Mouse (Mus musculus): ENCODE measurements at regions not wholly inside any gene's neighbourhood (a gene's known extent, or its start where the extent isn't known, plus 50 kb on each side); places are given as distances from the start of the nearest gene placed in this dataset.
A peak's percentile ranks its signal among the peaks of the same experiment; 100 is the strongest.

GRCm38 (mm10) chr4:95160912-95161669 is 109.1 kb upstream of the Jun start:
- Histone ChIP-seq H3K27ac (ENCODE audit: control insufficient read depth, low read depth, low read length) (peak overlapping the region; percentile 85), H3K79me2 (ENCODE audit: control insufficient read depth, insufficient read depth, low read length, poor library complexity) (no peaks in the 10 kb centered on the region; the same call in 1 of the 2 replicates), H3K9me3 (replicated peaks; ENCODE audit: insufficient read depth, low read length) (no peaks in the 10 kb centered on the region), H3K36me3 (ENCODE audit: control insufficient read depth in 1 of 2, insufficient read depth in 2 of 2, low read length in 2 of 2) (peaks cover 0 to 24% of the 10 kb centered on the region in 2 experiments; a peak in 2 of 4 replicates), H3K9ac (ENCODE audit: control insufficient read depth, low read depth, low read length, poor library complexity, severe bottlenecking) (peak overlapping the region; percentile 80), H3K4me3 (ENCODE audit: control insufficient read depth in 1 of 2, insufficient read depth in 1 of 2, low read depth in 2 of 2, low read length in 2 of 2) (peak overlapping the region; percentile 78 to 86), H3K4me1 (ENCODE audit: control insufficient read depth in 1 of 2, insufficient read depth in 2 of 2, low read length in 2 of 2) (peaks cover 26 to 36% of the 10 kb centered on the region in 2 experiments), H3K27me3 (ENCODE audit: control insufficient read depth in 1 of 2, insufficient read depth in 2 of 2, low read length in 2 of 2) (no peaks in the 10 kb centered on the region)
- peak; percentile 86 for DNase-seq (ENCODE audit: low read depth, low spot score)
- TF ChIP-seq ZKSCAN1 (IDR thresholded peaks at IDR 0.05; ENCODE audit: low read depth, low read length) (no peak), E2F4 (IDR thresholded peaks at IDR 0.05; ENCODE audit: borderline replicate concordance, low read depth, low read length) (no peak), EP300 (IDR thresholded peaks at IDR 0.05; ENCODE audit: low read depth in 1 of 2, low read length in 2 of 2) (0 out of 4 replicates have a peak, but pooled peaks of 1 of the 2 experiments have one; percentile 11), ZMIZ1 (IDR thresholded peaks at IDR 0.05; ENCODE audit: low read depth, low read length) (peak; percentile 63; the same call in 1 of the 2 replicates), JUND (IDR thresholded peaks at IDR 0.05; ENCODE audit: low read depth, low read length) (no peak), MAX (IDR thresholded peaks at IDR 0.05; ENCODE audit: low read length) (no peak), BHLHE40 (IDR thresholded peaks at IDR 0.05; ENCODE audit: borderline replicate concordance, low read depth, low read length) (no peak), ZNF384 (IDR thresholded peaks at IDR 0.05; ENCODE audit: low read depth, low read length) (no peak), RCOR1 (IDR thresholded peaks at IDR 0.05; ENCODE audit: low read depth, low read length) (no peak), MAFK (IDR thresholded peaks at IDR 0.05; ENCODE audit: borderline replicate concordance, low read depth, low read length) (no peak), ELF1 (IDR thresholded peaks at IDR 0.05; ENCODE audit: low read depth, low read length) (no peak), TAL1 (IDR thresholded peaks at IDR 0.05; ENCODE audit: low read length) (no peak), HCFC1 (IDR thresholded peaks at IDR 0.05; ENCODE audit: low read depth, low read length) (0 out of 2 replicates have a peak, but pooled peaks have one; percentile 12), USF1 (IDR thresholded peaks at IDR 0.05; ENCODE audit: low read depth, low read length) (no peak), CHD2 (IDR thresholded peaks at IDR 0.05; ENCODE audit: low read length) (no peak), CTCF (IDR thresholded peaks at IDR 0.05 in 2 of 3, conservative IDR thresholded peaks at IDR 0.05 in 1 of 3; ENCODE audit: control insufficient read depth in 1 of 3, insufficient read depth in 1 of 3, low read depth in 2 of 3, low read length in 3 of 3, poor library complexity in 1 of 3, severe bottlenecking in 1 of 3) (peak in 2 of 3 experiments; percentile 36 to 47; a peak in 4 of 6 replicates), MYB (IDR thresholded peaks at IDR 0.05; ENCODE audit: low read depth, low read length) (no peak), TCF12 (IDR thresholded peaks at IDR 0.05; ENCODE audit: low read depth, low read length) (0 out of 2 replicates have a peak, but pooled peaks have one; percentile 26), MEF2A (IDR thresholded peaks at IDR 0.05; ENCODE audit: extremely low read depth, insufficient replicate concordance, low read depth, low read length, poor library complexity, severe bottlenecking) (no peak), MXI1 (IDR thresholded peaks at IDR 0.05; ENCODE audit: low read depth, low read length) (peak; percentile 45; the same call in 1 of the 2 replicates), GATA1 (IDR thresholded peaks at IDR 0.05; ENCODE audit: low read depth, low read length) (0 out of 2 replicates have a peak, but pooled peaks have one; percentile 9), POLR2AphosphoS2 (IDR thresholded peaks at IDR 0.05; ENCODE audit: low read length) (peak; percentile 43; the same call in 1 of the 2 replicates), NELFE (IDR thresholded peaks at IDR 0.05; ENCODE audit: low read depth, low read length) (peak; percentile 67), KAT2A (conservative IDR thresholded peaks at IDR 0.05; ENCODE audit: low read depth, low read length) (no peak; the same call in 1 of the 2 replicates), TBP (IDR thresholded peaks at IDR 0.05; ENCODE audit: low read depth, low read length) (no peak), MAZ (IDR thresholded peaks at IDR 0.05; ENCODE audit: low read depth, low read length) (no peak), NRF1 (IDR thresholded peaks at IDR 0.05; ENCODE audit: insufficient read depth, low read depth, low read length, poor library complexity, severe bottlenecking) (peak; percentile 67), RAD21 (IDR thresholded peaks at IDR 0.05; ENCODE audit: low read depth, low read length) (peak; percentile 10), UBTF (IDR thresholded peaks at IDR 0.05; ENCODE audit: borderline replicate concordance, insufficient read depth, low read depth, low read length) (0 out of 2 replicates have a peak, but pooled peaks have one; percentile 53), POLR2AphosphoS5 (IDR thresholded peaks at IDR 0.05; ENCODE audit: borderline replicate concordance, low read depth, low read length) (no peak), ETS1 (IDR thresholded peaks at IDR 0.05; ENCODE audit: low read depth, low read length) (peak; percentile 69), ZC3H11A (IDR thresholded peaks at IDR 0.05; ENCODE audit: low read depth, low read length) (no peak), SMC3 (IDR thresholded peaks at IDR 0.05; ENCODE audit: low read depth, low read length) (0 out of 2 replicates have a peak, but pooled peaks have one; percentile 11), POLR2A (IDR thresholded peaks at IDR 0.05; ENCODE audit: control insufficient read depth in 1 of 2, insufficient read depth in 1 of 2, low read depth in 1 of 2, low read length in 2 of 2, poor library complexity in 1 of 2) (peak; percentile 56 to 79; a peak in 3 of 4 replicates), GABPA (IDR thresholded peaks at IDR 0.05; ENCODE audit: low read depth, low read length) (no peak), SIN3A (IDR thresholded peaks at IDR 0.05; ENCODE audit: low read length) (peak; percentile 39; the same call in 1 of the 2 replicates)
